Mouse (Mus musculus) common myeloid progenitor, adult 5-6 weeks (primary cell): ENCODE measurements around the gene Clgn. TPM values are rescaled to one million over a fixed set of nuclear protein-coding genes. Genes with fewer than 3 reads are reported as not detected.
"Not testable (repeated sequence)": the region's sequence is repeated elsewhere in the genome, so short reads cannot be mapped to it uniquely, and the experiment has no call there.

Experiments used
- ATAC-seq: replicated peaks from 2 replicates; pipeline ENCODE4 v1.8.0; 2016; ENCODE audit warnings: low read depth, mild to moderate bottlenecking, moderate TSS enrichment, inconsistent platforms; ENCODE audit not compliant: poor library complexity, severe bottlenecking
- total RNA-seq: library from RNA; stranded (forward); fragments of 200-1000, 187-1606 nt; gene quantifications from 2 replicates; pipeline ENCODE4 v1.2.3, GENCODE M21; 2017

The Clgn gene
- total RNA-seq, 1 experiment from 2014 or later, result 0.23 TPM

- no peak for ATAC-seq
Measured at GRCm38 (mm10) chr8:83421354-83421753, 31.7 kb downstream of the Clgn start.

GRCm38 (mm10) chr8:83423032-83423825, 33.6 kb downstream of the Clgn start:
- peak; percentile 84 for ATAC-seq

- ATAC-seq, result no peak
Measured at GRCm38 (mm10) chr8:83425202-83425601, 35.5 kb downstream of the Clgn start.

DNA sequence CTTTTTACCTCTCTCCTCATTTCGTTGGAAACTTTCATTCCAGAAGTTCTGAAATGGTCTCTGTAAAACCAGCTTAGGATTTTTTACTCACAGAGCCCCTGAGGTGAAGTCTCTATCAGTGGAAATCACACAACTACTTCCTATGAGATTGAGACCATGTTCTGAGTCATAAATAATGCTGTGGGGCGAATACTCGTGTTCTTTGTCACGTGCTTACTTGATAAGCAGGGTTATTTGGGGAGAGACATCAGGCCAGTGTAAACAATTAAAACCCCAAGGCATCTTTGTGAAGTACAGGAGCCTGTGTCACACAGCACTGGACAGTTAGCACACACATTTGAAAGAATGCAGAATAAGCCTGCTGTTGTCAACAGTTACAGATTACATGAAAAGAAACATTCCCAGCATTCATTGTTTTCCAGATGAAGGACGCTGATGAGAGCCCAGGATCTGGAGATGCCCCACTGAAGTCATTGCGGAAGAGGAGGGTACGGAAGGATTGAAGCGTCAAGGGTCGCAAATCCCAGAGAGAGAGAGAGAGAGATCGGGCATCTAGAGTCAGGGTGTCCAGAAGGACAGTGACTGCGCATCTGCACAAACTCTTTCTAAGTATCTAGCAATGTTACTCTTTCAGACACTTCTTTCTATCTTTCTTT, 36.6 kb downstream of the Clgn start:
- no peak for ATAC-seq

- ATAC-seq, result no peak
Measured at GRCm38 (mm10) chr8:83426949-83427348, 37.3 kb downstream of the Clgn start.

- not testable (repeated sequence) for ATAC-seq
Measured at GRCm38 (mm10) chr8:83428621-83429020, 39.0 kb downstream of the Clgn start.

GRCm38 (mm10) chr8:83429071-83429524, 39.4 kb downstream of the Clgn start:
- ATAC-seq, result peak; percentile 96

DNA sequence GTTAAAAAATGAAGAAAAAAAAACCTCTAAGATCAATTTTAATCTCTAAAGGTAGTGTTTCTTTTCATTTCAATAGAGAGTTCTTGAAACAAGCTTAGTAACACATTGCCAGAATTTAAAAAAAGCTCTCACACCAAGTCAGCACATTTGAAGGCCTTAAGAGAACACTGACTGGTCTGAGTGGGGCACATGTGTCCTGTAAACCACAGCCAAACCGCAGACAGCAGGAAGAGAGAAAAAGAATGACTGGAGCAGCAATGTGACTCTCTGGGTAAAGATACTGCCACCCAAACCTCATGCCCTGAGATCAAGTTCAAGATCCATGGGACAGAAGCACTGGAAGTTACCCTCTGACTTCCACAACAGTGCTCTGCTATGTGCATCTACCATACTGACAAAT, 47.4 kb downstream of the Clgn start:
- ATAC-seq, result peak; percentile 82

GRCm38 (mm10) chr8:83441656-83442242, 52.1 kb downstream of the Clgn start:
- peak; percentile 4; the same call in 1 of the 2 replicates for ATAC-seq

GRCm38 (mm10) chr8:83442243-83443051, 52.8 kb downstream of the Clgn start:
- peak; percentile 99 for ATAC-seq

DNA sequence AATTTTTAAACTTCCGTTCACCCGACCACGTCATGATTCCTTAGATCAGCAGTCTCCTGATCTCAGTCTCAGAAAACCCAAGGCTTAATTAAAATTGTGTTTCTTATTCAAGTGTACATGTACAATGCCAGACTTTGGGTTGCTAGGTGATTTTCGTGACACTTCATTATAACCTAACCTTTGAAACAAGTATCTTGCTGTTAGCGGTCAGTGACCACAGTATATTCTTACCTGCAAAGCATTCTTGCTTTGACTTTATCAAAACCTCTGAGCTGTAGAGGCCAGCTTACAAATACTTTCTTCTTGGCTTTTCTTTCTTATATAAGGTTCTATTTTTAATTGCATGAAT, 53.4 kb downstream of the Clgn start:
- ATAC-seq, result no peak

GRCm38 (mm10) chr8:83449960-83450359, 60.3 kb downstream of the Clgn start:
- peak; percentile 47; the same call in 1 of the 2 replicates for ATAC-seq

DNA sequence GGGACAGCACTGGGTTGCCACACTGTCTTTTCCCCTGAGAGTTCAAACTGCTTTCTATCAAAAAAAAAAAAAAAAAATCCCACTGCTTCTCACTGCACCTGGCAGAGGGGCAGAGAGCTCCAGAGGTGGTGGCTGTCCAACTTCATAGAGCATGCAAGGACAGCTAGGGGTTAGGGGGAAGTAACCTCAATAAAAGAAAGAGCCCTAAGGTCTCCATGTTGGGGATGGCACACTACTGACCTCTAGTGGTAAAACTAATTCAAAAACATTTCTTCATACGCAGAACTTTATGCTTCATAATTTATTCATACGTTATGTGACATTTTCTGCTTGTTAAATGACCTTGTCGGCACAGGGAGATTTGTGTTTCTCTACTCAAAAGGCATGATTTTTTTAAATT, 61.4 kb downstream of the Clgn start:
- peak; percentile 88 for ATAC-seq

GRCm38 (mm10) chr8:83457121-83457520, 67.5 kb downstream of the Clgn start:
- no peak for ATAC-seq

- ATAC-seq, result no peak
Measured at GRCm38 (mm10) chr8:83458222-83458621, 68.6 kb downstream of the Clgn start, which contains the start of gene Scoc. Gene Scoc (minus strand): TSS chr8:83458391.

DNA sequence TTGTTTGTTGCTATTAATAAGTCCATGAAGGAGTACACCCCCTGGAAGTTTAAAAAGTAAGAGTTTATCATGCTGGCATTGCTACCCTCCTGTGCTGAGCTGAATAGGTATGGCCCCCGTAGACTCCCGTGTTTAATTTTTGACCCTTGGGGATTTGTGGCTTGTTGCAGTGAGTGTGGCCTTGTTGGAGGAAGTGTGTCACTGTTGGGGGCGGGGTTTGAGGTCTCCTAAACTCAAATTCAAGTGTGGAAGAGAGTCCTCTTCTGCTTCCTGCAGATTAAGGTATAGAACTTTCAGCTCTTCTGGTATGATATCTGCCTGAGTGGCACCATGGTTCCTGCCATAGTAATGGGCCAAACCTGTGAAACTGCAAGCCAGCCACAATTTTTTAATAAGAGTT, 69.9 kb downstream of the Clgn start:
- no peak for ATAC-seq
